Mouse (Mus musculus) neural tube, embryonic 13.5 days (tissue): Measurements from ENCODE around the gene Gm20425. TPM values are rescaled to one million over a fixed set of nuclear protein-coding genes. Genes with fewer than 3 reads are reported as not detected.
"Not testable (repeated sequence)": the region's sequence is repeated elsewhere in the genome, so short reads cannot be mapped to it uniquely, and the experiment has no call there.

Experiments
- ATAC-seq: fragments of 200-750 bp; cut with Nextera tagmentation; 2 replicates; pipeline ENCODE4 v1.8.0; 2017; ENCODE audit warnings: low read depth, mild to moderate bottlenecking, moderate TSS enrichment, moderate library complexity
- H3K27ac ChIP-seq: fragments of 300-500 bp; sonication (generic); replicated peaks from 2 replicates; pipeline ENCODE4 v1.5.1; 2015; ENCODE audit warnings: moderate library complexity, mild to moderate bottlenecking, inconsistent platforms
- H3K27me3 ChIP-seq: fragments of 300-500 bp; sonication (generic); 2 replicates; pipeline ENCODE4 v1.6.1; 2015; ENCODE audit warnings: mild to moderate bottlenecking, inconsistent platforms
- H3K36me3 ChIP-seq: fragments of 300-500 bp; sonication (generic); 2 replicates; pipeline ENCODE4 v1.6.1; 2015; ENCODE audit warnings: mild to moderate bottlenecking, inconsistent platforms
- H3K4me1 ChIP-seq: fragments of 300-500 bp; sonication (generic); replicated peaks from 2 replicates; pipeline ENCODE4 v1.6.1; 2015; ENCODE audit warnings: inconsistent platforms
- H3K4me2 ChIP-seq: fragments of 300-500 bp; sonication (generic); 2 replicates; pipeline ENCODE4 v1.6.1; 2015; ENCODE audit warnings: inconsistent platforms, mild to moderate bottlenecking, moderate library complexity
- H3K4me3 ChIP-seq: fragments of 300-500 bp; sonication (generic); 2 replicates; pipeline ENCODE4 v1.5.1; 2015; ENCODE audit warnings: mild to moderate bottlenecking, inconsistent platforms
- H3K9ac ChIP-seq: fragments of 300-500 bp; sonication (generic); 2 replicates; pipeline ENCODE4 v1.6.1; 2015; ENCODE audit warnings: moderate library complexity, mild to moderate bottlenecking, inconsistent platforms
- H3K9me3 ChIP-seq: fragments of 300-500 bp; sonication (generic); 2 replicates; pipeline ENCODE4 v1.6.1; 2016; ENCODE audit warnings: inconsistent platforms
- WGBS: fragments of 180-500 bp; shearing (Covaris S2); methylation state at CpG from one replicate; pipeline ENCODE4 v1.1.7; 2015; 5-methylcytosine and 5-hydroxymethylcytosine counted together
- polyA plus RNA-seq: library from polyadenylated mRNA; unstranded; fragments of >200 nt; fragmentation: Nextera tagmentation; extraction: Ambion mirVana; gene quantifications from 2 replicates; pipeline ENCODE4 v1.2.1, GENCODE M21; 2015

Gm20425 gene
- polyA plus RNA-seq, 1 experiment from 2014 or later = 3.5 TPM

GRCm38 (mm10) chr9:103180303-103180702 lies 49.8 kb downstream of the Gm20425 start:
- ATAC-seq = no peak; the same call in 1 of the 2 replicates
- peaks cover 62% of the 10 kb centered on the region for H3K36me3 ChIP-seq
- WGBS = 68% methylated on average over 3 of the region's 3 CpGs
- peaks cover 18% of the 10 kb centered on the region for H3K4me1 ChIP-seq
- no peaks in the 10 kb centered on the region for H3K9me3 ChIP-seq
- peak overlapping the region; percentile 56 for H3K9ac ChIP-seq
- 0 out of 2 replicates have a peak overlapping the region, but pooled peaks have one; percentile 61 for H3K27ac ChIP-seq
- no peaks in the 10 kb centered on the region for H3K27me3 ChIP-seq
- H3K4me3 ChIP-seq = no peak overlapping the region
- H3K4me2 ChIP-seq = peak overlapping the region; percentile 52

DNA sequence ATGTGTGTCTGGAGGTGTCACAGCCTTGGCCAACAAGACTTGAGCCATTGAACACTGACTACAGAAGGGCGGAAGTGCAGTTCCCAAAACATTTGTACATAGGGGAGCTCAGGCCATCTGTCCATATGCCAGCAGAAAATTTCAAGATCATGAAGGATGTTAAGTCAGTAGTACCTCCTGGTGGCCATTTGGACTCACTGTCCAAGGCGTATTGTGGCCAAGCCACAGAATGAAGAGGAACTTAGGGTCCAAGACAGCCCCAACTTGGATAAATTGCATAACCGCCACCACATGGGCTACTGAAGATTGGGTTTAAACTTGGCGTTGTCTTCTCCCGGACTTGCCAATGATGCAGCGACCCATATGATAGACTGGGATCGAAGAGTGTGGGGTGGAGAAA lies 54.4 kb downstream of the Gm20425 start:
- H3K4me1 ChIP-seq = peaks cover 8% of the 10 kb centered on the region
- peaks cover 57% of the 10 kb centered on the region for H3K36me3 ChIP-seq
- no peak for ATAC-seq
- no peak overlapping the region for H3K4me3 ChIP-seq
- no peak overlapping the region for H3K9ac ChIP-seq
- no peak overlapping the region for H3K27ac ChIP-seq
- no peaks in the 10 kb centered on the region for H3K27me3 ChIP-seq
- H3K4me2 ChIP-seq = no peak overlapping the region
- WGBS = 95% methylated on average over 7 of the region's 7 CpGs
- no peaks in the 10 kb centered on the region for H3K9me3 ChIP-seq

DNA sequence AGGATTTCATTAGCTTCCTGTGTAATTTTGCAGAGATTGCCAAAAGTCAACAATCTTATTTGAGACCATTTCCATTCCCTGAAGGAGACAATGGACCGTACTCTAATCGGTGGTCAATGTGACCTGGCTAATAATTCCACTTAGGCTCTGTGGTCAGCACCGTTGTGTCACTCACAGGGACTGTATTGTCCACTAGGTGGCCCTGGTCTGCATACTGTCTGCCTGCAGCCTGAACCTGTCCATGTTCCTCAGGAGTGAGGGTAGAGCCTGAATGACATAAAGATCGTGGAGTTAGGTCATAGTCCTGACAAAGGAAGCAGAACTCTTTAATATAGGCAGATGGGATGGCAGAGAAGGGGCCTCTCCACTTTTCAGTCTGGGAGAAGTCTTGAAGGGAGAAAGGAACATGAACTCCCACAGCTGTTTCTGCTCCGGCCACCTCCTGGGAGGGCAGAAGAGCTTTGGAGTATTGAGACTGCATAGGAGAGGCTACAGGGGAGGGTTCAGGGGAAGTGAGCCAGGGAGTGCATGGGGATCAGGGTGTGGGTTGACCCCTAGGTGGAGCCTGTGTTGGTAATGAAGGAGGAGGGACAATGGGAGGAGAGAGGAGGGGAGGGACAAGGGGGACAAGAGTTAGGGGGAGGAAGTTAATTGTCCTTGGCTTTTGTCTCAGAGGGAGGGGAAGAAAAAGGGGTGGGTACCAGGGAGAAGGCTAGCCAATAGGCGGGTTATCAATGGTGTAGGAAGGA lies 55.2 kb downstream of the Gm20425 start:
- Histone ChIP-seq H3K27me3 (no peaks in the 10 kb centered on the region), H3K4me2 (no peak overlapping the region), H3K36me3 (peaks cover 62% of the 10 kb centered on the region), H3K27ac (no peak overlapping the region), H3K9ac (no peak overlapping the region), H3K9me3 (no peaks in the 10 kb centered on the region), H3K4me3 (no peak overlapping the region), H3K4me1 (peaks cover under 1% of the 10 kb centered on the region; the same call in 1 of the 2 replicates)
- 56% methylated on average over 6 of the region's 6 CpGs for WGBS
- ATAC-seq = no peak

GRCm38 (mm10) chr9:103168771-103169170 lies 61.3 kb downstream of the Gm20425 start:
- no peaks in the 10 kb centered on the region for H3K9me3 ChIP-seq
- H3K27ac ChIP-seq = no peak overlapping the region
- WGBS = 71% methylated on average over 7 of the region's 7 CpGs
- no peaks in the 10 kb centered on the region for H3K4me1 ChIP-seq
- peaks cover 80% of the 10 kb centered on the region for H3K36me3 ChIP-seq
- no peak overlapping the region for H3K4me2 ChIP-seq
- no peaks in the 10 kb centered on the region for H3K27me3 ChIP-seq
- no peak overlapping the region for H3K9ac ChIP-seq
- no peak for ATAC-seq
- no peak overlapping the region for H3K4me3 ChIP-seq

- H3K36me3 ChIP-seq = peaks cover 84% of the 10 kb centered on the region
- 69% methylated on average over 6 of the region's 6 CpGs for WGBS
- ATAC-seq = peak; percentile 80
Measured at GRCm38 (mm10) chr9:103168046-103168445, 62.1 kb downstream of the Gm20425 start.

DNA sequence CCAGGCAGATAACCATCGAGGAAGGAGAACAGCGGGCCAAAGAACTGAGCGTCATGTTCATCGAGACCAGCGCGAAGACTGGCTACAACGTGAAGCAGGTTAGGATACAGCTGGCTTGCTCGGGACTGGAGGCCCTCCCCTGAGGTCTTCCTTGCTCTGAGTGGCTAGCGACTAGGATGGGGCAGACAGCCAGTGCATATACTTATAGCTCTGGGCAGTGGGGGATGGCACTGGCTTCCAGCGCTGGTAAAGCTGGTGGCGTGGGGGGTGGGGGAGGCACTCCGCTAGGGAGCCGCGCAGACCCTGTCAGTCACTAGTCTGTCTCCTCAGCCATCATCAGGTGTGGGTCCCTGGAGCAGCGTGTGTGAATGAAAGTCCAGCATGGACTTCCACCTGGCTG lies 66.3 kb downstream of the Gm20425 start:
- ATAC-seq = no peak
- H3K27me3 ChIP-seq = no peaks in the 10 kb centered on the region
- H3K4me1 ChIP-seq = no peaks in the 10 kb centered on the region
- H3K4me2 ChIP-seq = no peak overlapping the region
- no peak overlapping the region for H3K27ac ChIP-seq
- H3K4me3 ChIP-seq = no peak overlapping the region
- H3K9ac ChIP-seq = no peak overlapping the region
- peaks cover 98% of the 10 kb centered on the region for H3K36me3 ChIP-seq
- no peaks in the 10 kb centered on the region for H3K9me3 ChIP-seq
- WGBS = 75% methylated on average over 15 of the region's 15 CpGs

More at GRCm38 (mm10) chr9:103168046-103168445, 62.1 kb downstream of the Gm20425 start:
- no peaks in the 10 kb centered on the region for H3K27me3 ChIP-seq
- H3K4me3 ChIP-seq = no peak overlapping the region
- no peak overlapping the region for H3K4me2 ChIP-seq
- H3K4me1 ChIP-seq = no peaks in the 10 kb centered on the region
- no peak overlapping the region for H3K27ac ChIP-seq
- H3K9ac ChIP-seq = no peak overlapping the region
- H3K9me3 ChIP-seq = no peaks in the 10 kb centered on the region

GRCm38 (mm10) chr9:103155158-103155557 lies 74.9 kb downstream of the Gm20425 start:
- Histone ChIP-seq H3K4me1 (peaks cover 16% of the 10 kb centered on the region), H3K36me3 (peaks cover 42% of the 10 kb centered on the region)
- not testable (repeated sequence) for H3K4me3 ChIP-seq, ATAC-seq, H3K27ac ChIP-seq, H3K9ac ChIP-seq, H3K27me3 ChIP-seq, H3K9me3 ChIP-seq, H3K4me2 ChIP-seq
- 85% methylated on average over 7 of the region's 7 CpGs for WGBS

DNA sequence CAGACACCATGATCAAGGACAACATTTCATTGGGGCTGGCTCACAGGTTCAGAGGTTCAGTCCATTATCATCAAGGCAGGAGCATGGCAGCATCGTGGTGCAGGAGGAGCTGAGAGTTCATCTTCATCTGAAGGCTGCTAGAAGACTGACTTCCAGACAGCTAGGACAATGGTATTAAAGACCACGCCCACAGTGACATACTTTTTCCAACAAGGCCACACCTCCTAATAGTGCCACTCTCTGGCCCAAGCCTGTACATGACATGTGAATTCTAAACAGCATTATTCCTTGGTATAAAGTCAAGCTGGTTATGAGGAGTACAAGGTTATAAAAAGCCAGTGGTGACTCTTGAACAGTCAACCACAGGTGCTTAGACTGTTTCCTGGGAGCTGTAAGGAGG lies 75.5 kb downstream of the Gm20425 start:
- Histone ChIP-seq H3K9me3 (0 out of 2 replicates have a peak, but pooled peaks cover 3% of the 10 kb centered on the region), H3K27me3 (no peaks in the 10 kb centered on the region), H3K4me3 (no peak overlapping the region), H3K4me1 (peaks cover 16% of the 10 kb centered on the region), H3K27ac (no peak overlapping the region), H3K36me3 (peaks cover 41% of the 10 kb centered on the region), H3K4me2 (no peak overlapping the region), H3K9ac (no peak overlapping the region)
- no peak for ATAC-seq
- WGBS = 90% methylated on average over 2 of the region's 2 CpGs

- no peaks in the 10 kb centered on the region for H3K27me3 ChIP-seq
- peaks cover 21% of the 10 kb centered on the region for H3K4me1 ChIP-seq
- 48% methylated on average over 5 of the region's 5 CpGs for WGBS
- H3K4me3 ChIP-seq = no peak overlapping the region
- H3K9ac ChIP-seq = no peak overlapping the region; the same call in 1 of the 2 replicates
- 0 out of 2 replicates have a peak, but pooled peaks cover 3% of the 10 kb centered on the region for H3K9me3 ChIP-seq
- peak overlapping the region; percentile 70 for H3K27ac ChIP-seq
- no peak for ATAC-seq
- H3K4me2 ChIP-seq = no peak overlapping the region
- H3K36me3 ChIP-seq = peaks cover 28% of the 10 kb centered on the region; the same call in 1 of the 2 replicates
Measured at GRCm38 (mm10) chr9:103153286-103153685, 76.8 kb downstream of the Gm20425 start.

- Histone ChIP-seq H3K27me3 (no peaks in the 10 kb centered on the region), H3K9me3 (0 out of 2 replicates have a peak, but pooled peaks cover 3% of the 10 kb centered on the region), H3K4me2 (no peak overlapping the region), H3K9ac (no peak overlapping the region), H3K27ac (no peak overlapping the region), H3K4me3 (no peak overlapping the region), H3K4me1 (peaks cover 59% of the 10 kb centered on the region), H3K36me3 (peaks cover 16% of the 10 kb centered on the region; the same call in 1 of the 2 replicates)
- WGBS = 91% methylated on average over 12 of the region's 12 CpGs
- ATAC-seq = no peak
Measured at GRCm38 (mm10) chr9:103149074-103149799, 80.9 kb downstream of the Gm20425 start.

DNA sequence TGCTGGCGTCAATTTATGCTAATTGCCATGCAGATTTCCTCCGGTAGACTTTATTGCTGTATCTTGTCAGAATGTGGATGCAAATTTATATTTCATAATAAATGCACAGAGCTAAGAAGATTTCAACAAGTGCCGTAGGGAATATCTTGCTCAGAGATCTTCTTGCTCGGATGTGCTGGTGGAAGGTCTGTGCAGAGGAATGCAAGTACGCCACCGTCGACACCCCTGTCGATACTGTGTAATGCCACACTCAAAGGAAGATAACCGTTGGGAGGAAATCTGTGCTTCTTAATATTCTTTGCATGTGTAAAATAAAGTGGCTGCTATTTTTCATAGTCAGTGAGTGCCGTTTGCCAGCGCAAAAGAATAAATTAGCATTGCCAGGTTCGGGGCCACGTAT lies 83.0 kb downstream of the Gm20425 start:
- Histone ChIP-seq H3K27ac (peak overlapping the region; percentile 82), H3K9me3 (0 out of 2 replicates have a peak, but pooled peaks cover 3% of the 10 kb centered on the region), H3K4me1 (peaks cover 53% of the 10 kb centered on the region), H3K27me3 (no peaks in the 10 kb centered on the region), H3K4me3 (no peak overlapping the region), H3K36me3 (peaks cover 28% of the 10 kb centered on the region), H3K9ac (0 out of 2 replicates have a peak overlapping the region, but pooled peaks have one; percentile 13), H3K4me2 (peak overlapping the region; percentile 30)
- peak; percentile 54 for ATAC-seq
- WGBS = 34% methylated on average over 13 of the region's 13 CpGs

DNA sequence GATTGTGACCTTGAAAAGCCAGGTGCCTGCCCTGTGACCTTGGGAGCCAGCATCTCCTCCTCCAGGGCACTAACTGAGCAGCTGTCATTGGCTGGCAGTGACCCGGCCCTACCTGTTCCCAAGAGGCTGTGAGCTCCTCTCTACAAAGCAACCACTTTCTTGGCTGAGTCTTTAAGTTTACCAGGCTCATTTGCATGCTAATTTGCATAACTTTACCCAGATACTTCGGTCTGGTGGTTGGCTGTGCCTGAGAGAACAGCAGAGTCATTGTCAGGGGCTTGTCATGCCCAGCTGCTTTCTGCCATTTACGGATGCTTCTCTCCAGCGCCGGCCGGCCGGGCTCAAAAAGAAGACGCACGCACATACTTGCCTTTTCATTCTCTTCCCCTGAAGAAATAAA lies 83.4 kb downstream of the Gm20425 start:
- Histone ChIP-seq H3K4me1 (peaks cover 53% of the 10 kb centered on the region), H3K27me3 (no peaks in the 10 kb centered on the region), H3K4me3 (no peak overlapping the region), H3K9ac (0 out of 2 replicates have a peak overlapping the region, but pooled peaks have one; percentile 13), H3K4me2 (peak overlapping the region; percentile 30), H3K9me3 (0 out of 2 replicates have a peak, but pooled peaks cover 3% of the 10 kb centered on the region), H3K36me3 (peaks cover 28% of the 10 kb centered on the region), H3K27ac (peak overlapping the region; percentile 82)
- ATAC-seq = peak; percentile 76
- WGBS = 14% methylated on average over 9 of the region's 9 CpGs
